Mouse (Mus musculus) limb, embryonic 14.5 days (tissue): ENCODE results near the gene G530012D18Rik. TPM values are rescaled to one million over a fixed set of nuclear protein-coding genes. Genes with fewer than 3 reads are reported as not detected.
"Not testable (repeated sequence)": the region's sequence is repeated elsewhere in the genome, so short reads cannot be mapped to it uniquely, and the experiment has no call there.

Source experiments
- ATAC-seq: fragments of 200-750 bp; cut with Nextera tagmentation; 2 replicates; pipeline ENCODE4 v1.8.0; 2017; ENCODE audit warnings: low read depth, moderate number of reproducible peaks, moderate TSS enrichment; ENCODE audit not compliant: low FRiP score
- DNase-seq: peaks from one replicate; pipeline ENCODE4 v3.0.0-alpha.2; 2015; ENCODE audit warnings: low spot score
- H3K27ac ChIP-seq: fragments of 300-500 bp; sonication (generic); replicated peaks from 2 replicates; pipeline ENCODE4 v1.5.1; 2014; ENCODE audit warnings: low read depth, mild to moderate bottlenecking, low read length, moderate library complexity, mixed read lengths
- H3K27me3 ChIP-seq: fragments of 300-500 bp; sonication (generic); 2 replicates; pipeline ENCODE4 v1.6.1; 2014; ENCODE audit warnings: low read length, mixed read lengths; ENCODE audit not compliant: control insufficient read depth, insufficient read depth
- H3K36me3 ChIP-seq: fragments of 300-500 bp; sonication (generic); 2 replicates; pipeline ENCODE4 v1.6.1; 2014; ENCODE audit warnings: mild to moderate bottlenecking, low read length, moderate library complexity, mixed read lengths; ENCODE audit not compliant: control insufficient read depth, insufficient read depth
- H3K4me1 ChIP-seq: fragments of 300-500 bp; sonication (generic); 2 replicates; pipeline ENCODE4 v1.6.1; 2014; ENCODE audit warnings: antibody characterized with exemption, low read length, mixed read lengths; ENCODE audit not compliant: control insufficient read depth, insufficient read depth
- H3K4me2 ChIP-seq: fragments of 300-500 bp; sonication (generic); replicated peaks from 2 replicates; pipeline ENCODE4 v1.6.1; 2014; ENCODE audit warnings: low read depth, mild to moderate bottlenecking, low read length, moderate library complexity; ENCODE audit not compliant: severe bottlenecking
- H3K4me3 ChIP-seq: fragments of 300-500 bp; sonication (generic); replicated peaks from 2 replicates; pipeline ENCODE4 v1.5.1; 2014; ENCODE audit warnings: low read length
- H3K9ac ChIP-seq: fragments of 300-500 bp; sonication (generic); 2 replicates; pipeline ENCODE4 v1.6.1; 2014; ENCODE audit warnings: mild to moderate bottlenecking, low read depth, low read length, moderate library complexity; ENCODE audit not compliant: severe bottlenecking
- H3K9me3 ChIP-seq: fragments of 300-500 bp; sonication (generic); 2 replicates; pipeline ENCODE4 v1.6.1; 2016; ENCODE audit warnings: low read length; ENCODE audit not compliant: control insufficient read depth
- WGBS: fragments of 180-500 bp; shearing (Covaris S2); extraction: QIAGEN DNeasy Blood & Tissue Kit; methylation state at CpG from one replicate; pipeline ENCODE4 v1.1.7; 2014; 5-methylcytosine and 5-hydroxymethylcytosine counted together
- polyA plus RNA-seq, 2 experiments: library from polyadenylated mRNA; depleted of rRNA in 1 of 2; stranded (reverse) in 1 of 2; unstranded in 1 of 2; fragments of >200 nt; fragmentation: Nextera tagmentation in 1 of 2; extraction: Ambion mirVana in 1 of 2; gene quantifications; 2 replicates each; pipeline versions ENCODE4 v1.2.1 to v1.2.3; 2012 to 2014

The G530012D18Rik gene
- not detected in 2 replicates for polyA plus RNA-seq (2012; rRNA removed)
- polyA plus RNA-seq (2014; fragmentation: Nextera tagmentation; extraction: Ambion mirVana): not detected in 2 replicates

DNA sequence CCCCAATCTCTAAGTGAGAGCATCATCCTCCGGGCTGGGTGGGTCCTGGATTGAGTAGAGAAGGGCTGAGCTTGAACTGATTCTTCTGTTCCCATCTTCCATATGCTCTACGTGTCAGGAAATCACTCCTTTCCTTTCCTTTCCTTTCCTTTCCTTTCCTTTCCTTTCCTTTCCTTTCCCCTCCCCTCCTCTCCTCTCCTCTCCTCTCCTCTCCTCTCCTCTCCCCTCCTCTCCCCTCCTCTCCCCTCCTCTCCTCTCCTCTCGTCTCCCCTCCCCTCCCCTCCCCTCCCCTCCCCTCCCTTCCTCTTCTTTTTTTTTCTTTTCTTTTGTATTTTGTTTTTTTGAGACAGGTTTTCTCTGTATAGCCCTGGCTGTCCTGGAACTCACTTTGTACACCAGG, at the start of gene G530012D18Rik:
Gene G530012D18Rik (plus strand): TSS at position 301 of the 400 bp plus-strand sequence.
- ATAC-seq, H3K27me3 ChIP-seq, DNase-seq, H3K4me2 ChIP-seq, H3K9me3 ChIP-seq, H3K4me3 ChIP-seq, H3K4me1 ChIP-seq, H3K27ac ChIP-seq, H3K9ac ChIP-seq, H3K36me3 ChIP-seq: not testable (repeated sequence)
- 67% methylated on average over 2 of the region's 3 CpGs for WGBS

GRCm38 (mm10) chr1:85526401-85526800, 49.1 kb upstream of the G530012D18Rik start:
- not testable (repeated sequence) for H3K27ac ChIP-seq, H3K27me3 ChIP-seq, DNase-seq, H3K4me1 ChIP-seq, H3K9ac ChIP-seq, H3K4me3 ChIP-seq, H3K4me2 ChIP-seq, H3K9me3 ChIP-seq, ATAC-seq, H3K36me3 ChIP-seq
- WGBS: 64% methylated on average over 3 of the region's 3 CpGs

DNA sequence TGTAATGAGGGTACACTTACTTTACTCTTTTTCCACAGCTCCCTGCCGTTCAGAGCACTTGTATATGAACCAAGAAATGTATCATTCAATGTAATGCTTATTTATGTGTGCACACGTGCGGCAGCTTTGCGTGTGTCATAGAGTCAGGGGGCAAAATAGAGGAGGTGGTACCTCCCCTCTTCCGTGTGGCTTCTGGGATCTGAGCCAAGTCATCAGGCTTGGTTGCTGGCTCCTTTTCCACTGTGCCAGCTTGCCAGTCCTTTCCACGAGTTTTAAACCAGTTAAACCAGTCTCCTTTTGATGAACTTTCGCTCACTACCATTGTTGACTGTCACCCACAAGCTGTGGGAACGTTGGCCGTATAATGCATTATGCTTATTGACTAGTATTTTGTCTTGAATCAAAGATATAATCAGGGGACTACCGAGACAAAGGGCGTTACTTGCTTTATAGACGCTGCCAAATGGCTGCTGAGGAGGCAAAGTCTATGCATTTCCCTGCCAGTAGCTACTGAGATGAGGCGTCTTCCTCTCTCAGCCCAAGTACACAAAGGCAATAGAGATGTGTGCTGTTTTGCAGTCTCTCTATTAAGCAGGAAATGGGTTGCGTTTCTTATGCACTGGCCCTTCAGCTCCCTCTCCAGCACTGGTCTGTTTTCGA, 46.9 kb upstream of the G530012D18Rik start:
- H3K4me2 ChIP-seq, H3K27me3 ChIP-seq, H3K9ac ChIP-seq, H3K36me3 ChIP-seq, ATAC-seq, H3K4me1 ChIP-seq, DNase-seq, H3K27ac ChIP-seq, H3K4me3 ChIP-seq, H3K9me3 ChIP-seq: not testable (repeated sequence)
- 78% methylated on average over 13 of the region's 15 CpGs for WGBS

DNA sequence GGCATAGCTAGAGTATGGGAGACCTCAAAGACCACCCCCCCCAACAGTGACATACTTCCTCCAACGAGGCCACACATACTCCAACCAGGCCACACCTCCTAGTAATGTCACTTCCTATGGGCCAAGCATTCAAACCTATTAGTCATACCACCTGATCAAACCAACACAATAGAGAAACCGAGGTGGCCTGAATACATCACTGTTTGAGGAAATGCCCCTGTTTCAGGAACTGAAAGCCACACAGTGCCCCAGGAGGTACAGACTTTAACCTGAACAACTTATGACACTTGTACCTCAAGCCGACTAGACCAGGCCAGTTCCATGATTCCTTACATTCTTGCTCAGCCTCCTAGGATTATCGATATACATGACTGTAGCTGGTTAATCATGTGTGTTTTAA, 31.7 kb upstream of the G530012D18Rik start:
- not testable (repeated sequence) for ATAC-seq, H3K27ac ChIP-seq, H3K4me2 ChIP-seq, H3K4me3 ChIP-seq, H3K4me1 ChIP-seq, H3K9ac ChIP-seq, H3K27me3 ChIP-seq, H3K9me3 ChIP-seq, H3K36me3 ChIP-seq, DNase-seq
- WGBS: 87% methylated on average over 3 of the region's 4 CpGs

GRCm38 (mm10) chr1:85546442-85546841, 29.0 kb upstream of the G530012D18Rik start:
- not testable (repeated sequence) for H3K4me1 ChIP-seq, H3K36me3 ChIP-seq, ATAC-seq, DNase-seq, H3K4me2 ChIP-seq, H3K9ac ChIP-seq, H3K27ac ChIP-seq, H3K9me3 ChIP-seq, H3K27me3 ChIP-seq, H3K4me3 ChIP-seq

DNA sequence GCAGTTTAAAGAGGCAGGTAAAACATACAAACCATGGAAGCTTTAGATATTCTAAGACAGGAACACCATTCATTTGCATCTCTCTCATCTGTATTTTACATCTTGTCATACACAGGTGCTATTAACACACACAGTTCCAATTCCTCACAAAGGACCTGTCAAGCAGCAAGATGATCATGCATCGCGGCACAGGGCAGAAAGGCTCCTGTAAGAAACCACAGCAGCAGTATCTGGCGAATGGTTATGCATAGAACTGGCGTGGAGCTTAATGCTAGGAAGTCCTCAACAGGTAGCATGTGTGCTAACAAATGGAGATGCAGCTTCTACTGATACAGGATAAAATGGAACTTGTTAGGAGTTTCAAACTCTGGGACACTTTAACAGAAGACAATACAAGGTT, 20.2 kb upstream of the G530012D18Rik start:
- H3K4me2 ChIP-seq, H3K9me3 ChIP-seq, H3K27ac ChIP-seq, H3K27me3 ChIP-seq, ATAC-seq, H3K9ac ChIP-seq, DNase-seq, H3K4me1 ChIP-seq, H3K36me3 ChIP-seq, H3K4me3 ChIP-seq: not testable (repeated sequence)
- 79% methylated on average over 4 of the region's 4 CpGs for WGBS

DNA sequence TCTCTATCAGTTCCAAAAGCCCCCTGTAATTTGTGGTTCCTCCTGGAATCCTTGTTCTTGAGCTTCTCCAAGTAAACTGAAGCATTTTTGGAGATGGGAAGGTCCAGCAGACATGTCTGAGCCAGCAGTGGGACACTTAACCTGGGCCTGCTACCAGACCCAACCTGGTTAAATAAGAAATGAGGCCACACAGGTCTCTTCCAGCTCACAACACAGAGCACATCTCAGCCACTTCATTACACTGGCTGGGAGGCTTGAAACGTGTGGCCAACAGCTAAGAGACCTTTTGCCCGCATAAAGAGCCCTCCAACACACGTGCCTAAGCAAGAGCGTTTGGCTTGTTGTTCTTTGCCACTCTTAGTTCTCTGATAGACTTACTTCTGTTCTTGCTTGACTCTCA, 1.9 kb upstream of the G530012D18Rik start:
- not testable (repeated sequence) for H3K36me3 ChIP-seq, H3K4me2 ChIP-seq, H3K9ac ChIP-seq, H3K4me3 ChIP-seq, ATAC-seq, H3K9me3 ChIP-seq, H3K27me3 ChIP-seq, H3K4me1 ChIP-seq, H3K27ac ChIP-seq, DNase-seq
- WGBS: 72% methylated on average over 4 of the region's 4 CpGs

DNA sequence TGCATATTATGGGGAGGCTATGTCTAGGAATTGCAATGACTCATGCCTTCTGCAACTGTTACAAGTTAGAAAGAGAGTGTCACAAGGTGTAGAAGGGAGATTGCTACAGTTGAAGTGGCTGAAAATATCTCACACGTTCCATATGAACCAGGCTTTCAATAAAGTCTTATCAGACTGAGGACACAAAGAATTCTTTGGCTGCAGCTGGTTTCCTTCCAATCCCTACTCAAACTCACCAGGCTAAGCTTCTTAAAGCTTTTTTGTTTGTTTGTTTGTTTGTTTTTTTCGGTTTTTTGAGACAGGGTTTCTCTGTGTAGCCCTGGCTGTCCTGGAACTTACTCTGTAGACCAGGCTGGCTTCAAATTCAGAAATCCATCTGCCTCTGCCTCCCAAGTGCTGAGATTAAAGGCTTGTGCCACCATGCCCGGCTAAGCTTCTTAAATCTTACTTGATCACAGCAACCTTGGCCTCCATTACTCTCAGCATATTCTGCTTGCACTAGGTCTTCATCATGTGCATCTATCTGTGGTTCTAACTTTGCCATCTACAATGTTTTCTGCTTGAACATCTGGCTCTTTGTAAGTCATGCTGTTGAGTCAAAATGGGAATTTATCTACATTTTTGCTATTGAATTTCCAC, 3.0 kb downstream of the G530012D18Rik start:
- not testable (repeated sequence) for H3K27me3 ChIP-seq, H3K4me1 ChIP-seq, ATAC-seq, H3K36me3 ChIP-seq, H3K4me3 ChIP-seq, DNase-seq, H3K9ac ChIP-seq, H3K9me3 ChIP-seq, H3K4me2 ChIP-seq, H3K27ac ChIP-seq
- 66% methylated on average over 2 of the region's 3 CpGs for WGBS
